Mouse (Mus musculus) kidney, postnatal 4 days (tissue): Measurements from ENCODE around the gene Camkmt.

ENCODE experiments used
- DNase-seq, 2 experiments: peaks; one replicate each; pipeline ENCODE4 v3.0.0; 2021; ENCODE audit warnings: mixed read lengths in 2 of 2

Camkmt gene

DNA sequence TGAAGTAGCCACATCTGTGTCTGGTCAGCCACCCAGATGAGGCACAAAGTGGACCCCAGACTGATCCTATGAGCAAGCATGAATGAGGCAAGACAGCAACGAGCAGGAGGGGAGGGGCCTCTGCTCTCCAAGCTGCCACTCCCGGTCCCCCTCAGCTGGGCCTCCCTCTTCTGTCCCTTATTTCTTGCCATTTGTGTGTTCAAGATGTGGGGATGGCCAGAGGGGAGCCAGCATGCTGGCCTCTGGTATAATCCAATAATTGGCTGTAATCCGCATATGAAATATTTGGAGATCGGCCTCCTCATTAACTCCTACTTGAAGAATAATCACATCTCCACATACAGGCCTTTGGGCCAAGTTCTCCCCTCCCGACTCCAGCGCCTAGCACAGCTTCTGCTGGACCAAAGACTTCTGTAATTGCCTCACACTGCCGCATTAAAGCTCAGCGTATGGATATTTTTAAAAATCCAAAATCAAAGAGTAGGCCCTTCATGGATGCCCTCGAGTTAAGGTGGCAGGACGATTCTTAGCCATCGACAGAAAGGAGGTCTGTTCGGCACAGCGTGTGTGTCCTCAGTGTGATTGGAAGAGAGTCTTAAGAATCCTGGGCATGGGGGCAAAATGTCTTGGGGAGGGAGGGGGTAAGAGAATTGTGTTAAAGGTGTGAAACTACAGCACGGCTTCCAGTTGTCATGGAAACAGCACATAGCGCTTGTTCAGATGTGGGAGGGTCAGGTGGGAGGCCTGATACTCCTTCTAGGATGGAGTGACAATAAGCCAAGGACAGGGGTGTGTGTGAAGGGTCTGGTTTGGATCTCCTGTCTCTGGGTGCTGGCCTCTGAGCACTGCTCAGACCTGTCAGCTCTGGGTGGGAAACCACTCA is 416.1 kb downstream of the Camkmt start:
- no peak for DNase-seq

DNA sequence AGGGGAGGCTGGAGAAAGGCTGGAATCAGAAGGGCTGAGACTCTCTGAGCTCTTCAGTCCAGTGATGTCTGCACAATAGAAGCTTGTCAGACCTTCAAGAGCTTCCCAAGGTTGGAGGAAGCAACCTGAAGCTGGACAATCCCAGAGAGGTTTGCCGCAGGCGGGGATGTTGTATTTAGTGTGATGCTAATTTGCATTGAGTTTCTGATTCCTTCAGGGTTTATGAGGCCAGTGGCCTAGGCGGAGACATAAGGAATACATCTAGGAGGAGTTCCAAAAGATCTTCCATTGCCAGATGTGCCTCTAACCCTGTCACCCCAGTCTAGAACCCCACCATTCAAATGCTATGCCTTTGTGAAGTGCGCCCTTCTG is 416.7 kb downstream of the Camkmt start:
- no peak for DNase-seq
